In the genomic region with DNA sequence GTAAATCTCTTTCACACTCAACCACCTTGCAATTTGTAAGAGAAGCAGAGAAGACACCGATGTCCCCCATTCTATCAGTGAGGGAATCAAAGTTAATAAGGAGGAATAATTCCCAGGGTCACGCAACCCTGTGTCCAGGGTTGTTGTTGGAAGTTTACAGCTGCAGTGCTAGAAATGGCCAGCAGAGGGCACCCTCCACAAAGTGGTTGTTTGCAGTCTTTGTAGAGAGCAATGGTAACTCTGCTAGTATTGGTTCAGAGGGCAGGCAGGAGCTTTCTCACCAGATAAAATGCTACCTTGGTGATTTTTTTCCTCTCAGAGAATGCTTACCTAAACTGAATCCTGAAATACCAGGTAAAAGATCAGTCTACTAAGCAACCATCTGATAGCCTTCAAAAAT, we compare ENCODE assay signal across 9 mouse cellular contexts. TPM values are rescaled to one million over a fixed set of nuclear protein-coding genes. Genes with fewer than 3 reads are reported as not detected.
DNase-seq lines count a peak whose midpoint lies in the region; ATAC-seq and TF ChIP-seq lines count a peak whose summit lies in the region.
"Had no signal": no experiment of that assay in that cellular context is flagged by ENCODE, and none has a peak within 500 bp of the region (broad histone marks: within the 10 kb centered on the region; RNA-seq: fewer than 3 reads in every experiment).

No protein-coding gene starts in this region.

- H3K9ac ChIP-seq in heart, embryonic 11.5 days (ENCODE audit: low read depth, low read length), result no peak overlapping the region
- no peak overlapping the region for H3K9ac ChIP-seq in liver, embryonic 13.5 days
- no peak overlapping the region for H3K9ac ChIP-seq in neural tube, embryonic 13.5 days
- no peak overlapping the region for H3K9ac ChIP-seq in stomach, postnatal 0 days (ENCODE audit: low read length)

- no peaks in the 10 kb centered on the region for H3K9me3 ChIP-seq in heart, embryonic 11.5 days (replicated peaks; ENCODE audit: control insufficient read depth, low read length)
- no peaks in the 10 kb centered on the region for H3K9me3 ChIP-seq in liver, embryonic 13.5 days (replicated peaks)
- no peaks in the 10 kb centered on the region for H3K9me3 ChIP-seq in neural tube, embryonic 13.5 days
- no peaks in the 10 kb centered on the region for H3K9me3 ChIP-seq in stomach, postnatal 0 days (ENCODE audit: control insufficient read depth, low read length)
- H3K9me3 ChIP-seq: megakaryocyte, embryonic 14.5 days had no signal

- 27% methylated on average over 2 of the region's 2 CpGs for WGBS in heart, embryonic 11.5 days (ENCODE audit: insufficient replicate concordance)
- WGBS in liver, embryonic 13.5 days (ENCODE audit: insufficient replicate concordance), result 18% methylated on average over 2 of the region's 2 CpGs
- 23% methylated on average over 2 of the region's 2 CpGs for WGBS in neural tube, embryonic 13.5 days
- 18% methylated on average over 2 of the region's 2 CpGs for WGBS in stomach, postnatal 0 days

- H3K27me3 ChIP-seq in heart, embryonic 11.5 days (ENCODE audit: control insufficient read depth, insufficient read depth, low read length), result peaks cover 30% of the 10 kb centered on the region
- H3K27me3 ChIP-seq in liver, embryonic 13.5 days, result no peaks in the 10 kb centered on the region
- no peaks in the 10 kb centered on the region for H3K27me3 ChIP-seq in neural tube, embryonic 13.5 days
- no peaks in the 10 kb centered on the region for H3K27me3 ChIP-seq in stomach, postnatal 0 days (ENCODE audit: control insufficient read depth, insufficient read depth, low read length)

- TF ChIP-seq CTCF in stomach, postnatal 0 days (IDR thresholded peaks at IDR 0.05; ENCODE audit: low read depth), result peak; percentile 98

- peaks cover 10% of the 10 kb centered on the region for H3K4me1 ChIP-seq in heart, embryonic 11.5 days (ENCODE audit: control insufficient read depth, insufficient read depth, low read length)
- peaks cover 11% of the 10 kb centered on the region for H3K4me1 ChIP-seq in liver, embryonic 13.5 days (replicated peaks)
- peaks cover 12% of the 10 kb centered on the region for H3K4me1 ChIP-seq in neural tube, embryonic 13.5 days (replicated peaks)
- no peaks in the 10 kb centered on the region for H3K4me1 ChIP-seq in stomach, postnatal 0 days (replicated peaks; ENCODE audit: control insufficient read depth, insufficient read depth)

- H3K36me3 ChIP-seq in heart, embryonic 11.5 days (ENCODE audit: control insufficient read depth, insufficient read depth, low read length), result no peaks in the 10 kb centered on the region
- no peaks in the 10 kb centered on the region for H3K36me3 ChIP-seq in liver, embryonic 13.5 days
- H3K36me3 ChIP-seq in neural tube, embryonic 13.5 days, result no peaks in the 10 kb centered on the region
- no peaks in the 10 kb centered on the region for H3K36me3 ChIP-seq in stomach, postnatal 0 days (ENCODE audit: control insufficient read depth, insufficient read depth, low read length)

- no peak overlapping the region for H3K27ac ChIP-seq in heart, embryonic 11.5 days (ENCODE audit: low read depth, low read length)
- H3K27ac ChIP-seq in liver, embryonic 13.5 days, result no peak overlapping the region
- H3K27ac ChIP-seq in neural tube, embryonic 13.5 days (replicated peaks), result no peak overlapping the region
- no peak overlapping the region for H3K27ac ChIP-seq in stomach, postnatal 0 days (replicated peaks)

- no peak for TF ChIP-seq EP300 in stomach, postnatal 0 days (optimal IDR thresholded peaks at IDR 0.05)

- H3K4me3 ChIP-seq in heart, embryonic 11.5 days (ENCODE audit: low read depth, low read length), result no peak overlapping the region
- H3K4me3 ChIP-seq in liver, embryonic 13.5 days (replicated peaks), result no peak overlapping the region
- H3K4me3 ChIP-seq in neural tube, embryonic 13.5 days, result no peak overlapping the region
- no peak overlapping the region for H3K4me3 ChIP-seq in stomach, postnatal 0 days (ENCODE audit: low read depth, low read length)
- H3K4me3 ChIP-seq: megakaryocyte, embryonic 14.5 days had no signal

- no peak for ATAC-seq in heart, embryonic 11.5 days (replicated peaks; ENCODE audit: insufficient number of reproducible peaks, low FRiP score, low TSS enrichment)
- ATAC-seq in liver, embryonic 13.5 days (ENCODE audit: low read depth), result 0 out of 2 replicates have a peak, but pooled peaks have one; percentile 33
- ATAC-seq in neural tube, embryonic 13.5 days (ENCODE audit: low read depth), result peak; percentile 57; the same call in 1 of the 2 replicates
- ATAC-seq in stomach, postnatal 0 days (ENCODE audit: low FRiP score, low TSS enrichment), result peak; percentile 33; the same call in 1 of the 2 replicates

- DNase-seq in heart, adult 9 months (ENCODE audit: low spot score in 2 of 2), result peak; percentile 41 to 73
- DNase-seq in cerebellum, adult 9-11 months, result peak; percentile 65
- peak; percentile 86 to 93 for DNase-seq in frontal cortex, postnatal 25 days (ENCODE audit: low spot score in 2 of 2)
- peak; percentile 70 to 92 for DNase-seq in kidney, adult 8-10 months
- peak; percentile 55 for DNase-seq in liver, embryonic 13.5 days
- DNase-seq in stomach, postnatal 0 days (ENCODE audit: low spot score), result peak; percentile 88

- H3K4me2 ChIP-seq in heart, embryonic 11.5 days, result no peak overlapping the region
- no peak overlapping the region for H3K4me2 ChIP-seq in liver, embryonic 13.5 days
- H3K4me2 ChIP-seq in neural tube, embryonic 13.5 days, result no peak overlapping the region
- H3K4me2 ChIP-seq in stomach, postnatal 0 days (replicated peaks; ENCODE audit: low read depth), result no peak overlapping the region

RNA-seq across cellular contexts. Expression of a gene that starts 18.1 kb away (rescaled TPM):
- 6.4 and 8.7 TPM in 2 replicates for polyA plus RNA-seq in heart, embryonic 11.5 days (2014; fragmentation: Nextera tagmentation; extraction: Ambion mirVana)
- polyA plus RNA-seq in liver, embryonic 13.5 days (2015; fragmentation: Nextera tagmentation; extraction: Ambion mirVana), result 5.0 and 5.5 TPM in 2 replicates
- 9.1 and 9.4 TPM in 2 replicates for polyA plus RNA-seq in neural tube, embryonic 13.5 days (2015; fragmentation: Nextera tagmentation; extraction: Ambion mirVana)
- polyA plus RNA-seq in stomach, postnatal 0 days (2015; fragmentation: Nextera tagmentation; extraction: Ambion mirVana), result 12.1 and 12.6 TPM in 2 replicates

RNA-seq across cellular contexts. Expression of a gene that starts 37.9 kb away (rescaled TPM):
- 58.7 and 59.9 TPM in 2 replicates for polyA plus RNA-seq in heart, embryonic 11.5 days (2014; fragmentation: Nextera tagmentation; extraction: Ambion mirVana)
- polyA plus RNA-seq in liver, embryonic 13.5 days (2015; fragmentation: Nextera tagmentation; extraction: Ambion mirVana), result 52.7 and 65.0 TPM in 2 replicates
- 56.6 and 61.0 TPM in 2 replicates for polyA plus RNA-seq in neural tube, embryonic 13.5 days (2015; fragmentation: Nextera tagmentation; extraction: Ambion mirVana)
- 37.1 and 39.2 TPM in 2 replicates for polyA plus RNA-seq in stomach, postnatal 0 days (2015; fragmentation: Nextera tagmentation; extraction: Ambion mirVana)
